Mouse (Mus musculus): ENCODE data around the gene Cog8.

DNA sequence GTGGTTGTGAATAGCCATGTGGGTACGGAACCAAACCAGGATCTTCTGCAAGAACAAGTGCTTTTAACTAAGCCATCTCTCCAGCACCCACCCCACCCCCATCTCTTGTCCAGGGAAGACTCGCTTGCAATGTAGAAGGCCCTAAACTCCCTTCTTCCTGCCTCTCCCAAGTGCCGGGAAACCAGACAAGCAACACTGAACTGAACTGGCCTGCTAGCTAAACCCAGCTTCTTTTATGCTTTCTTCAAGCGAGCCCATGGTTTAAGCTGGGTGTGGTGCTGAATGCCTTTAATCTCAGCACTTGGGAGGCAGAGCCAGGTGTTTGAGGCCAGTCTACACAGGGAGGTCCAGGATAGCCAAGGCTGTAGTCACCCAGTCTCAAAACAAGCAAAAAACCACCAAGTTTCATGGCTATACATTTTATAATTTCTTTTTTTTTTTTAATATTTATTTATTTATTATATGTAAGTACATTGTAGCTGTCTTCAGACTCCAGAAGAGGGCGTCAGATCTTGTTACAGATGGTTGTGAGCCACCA is 32.1 kb upstream of the Cog8 start:
- TF ChIP-seq ZC3H11A (IDR thresholded peaks at IDR 0.05; ENCODE audit: low read depth, low read length) (no peak), HCFC1 (IDR thresholded peaks at IDR 0.05; ENCODE audit: low read depth, low read length) (no peak), CTCF (conservative IDR thresholded peaks at IDR 0.05 in 1 of 2, IDR thresholded peaks at IDR 0.05 in 1 of 2; ENCODE audit: low read depth in 2 of 2, low read length in 2 of 2) (no peak), RAD21 (IDR thresholded peaks at IDR 0.05; ENCODE audit: low read depth, low read length) (no peak), POLR2A (IDR thresholded peaks at IDR 0.05; ENCODE audit: low read depth, low read length) (no peak), CHD1 (IDR thresholded peaks at IDR 0.05; ENCODE audit: low read depth, low read length) (no peak), NELFE (IDR thresholded peaks at IDR 0.05; ENCODE audit: low read depth, low read length) (no peak)

All from CH12.LX (cell line).